Mouse (Mus musculus): Measurements from ENCODE around the gene Atg4a. TPM values are rescaled to one million over a fixed set of nuclear protein-coding genes. Genes with fewer than 3 reads are reported as not detected.

Atg4a gene
- total RNA-seq, 4 experiments from 2014 or later, result 18.2 to 29.3 (median 24.1) TPM

DNA sequence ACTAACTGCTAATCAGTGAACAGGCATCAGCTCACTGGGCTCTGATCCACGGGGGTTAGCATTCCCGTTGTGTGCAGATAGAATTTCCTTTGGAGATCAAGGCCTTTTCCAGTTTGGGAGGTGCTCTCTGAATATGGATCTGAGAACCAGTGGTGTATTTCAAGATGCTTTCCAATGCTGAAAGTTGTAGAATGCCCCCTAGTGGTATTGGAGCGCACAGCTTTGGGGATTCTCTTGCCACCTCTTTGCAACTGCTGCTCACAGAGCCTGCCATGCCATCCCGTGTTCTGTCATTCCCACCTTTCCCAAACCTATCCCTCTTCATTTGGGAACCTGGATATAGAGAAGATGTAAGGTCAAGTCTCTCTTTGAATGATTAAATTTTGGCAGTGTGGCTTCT is 201.5 kb downstream of the Atg4a start:
- DNase-seq (ENCODE audit: low spot score in 2 of 2), result no peak

DNA sequence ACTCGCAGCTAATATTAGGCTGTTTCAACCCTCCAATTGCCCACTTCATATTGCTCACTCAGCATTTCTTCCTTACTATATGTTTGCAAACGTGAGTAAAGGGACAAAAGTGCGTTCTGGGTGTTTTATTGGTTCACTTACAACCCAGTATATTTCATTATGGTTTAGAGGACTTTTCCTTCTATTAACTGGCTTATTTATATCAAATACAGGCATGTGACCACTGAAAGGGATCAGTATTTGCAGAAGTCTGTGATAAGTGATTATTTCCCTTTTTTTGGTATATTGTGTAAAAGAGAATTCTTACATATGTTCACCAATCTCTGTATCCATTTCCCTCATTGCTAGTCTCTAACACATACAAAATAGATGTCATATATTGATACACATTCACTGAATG is 203.7 kb downstream of the Atg4a start:
- DNase-seq (ENCODE audit: low spot score in 2 of 2), result no peak

DNA sequence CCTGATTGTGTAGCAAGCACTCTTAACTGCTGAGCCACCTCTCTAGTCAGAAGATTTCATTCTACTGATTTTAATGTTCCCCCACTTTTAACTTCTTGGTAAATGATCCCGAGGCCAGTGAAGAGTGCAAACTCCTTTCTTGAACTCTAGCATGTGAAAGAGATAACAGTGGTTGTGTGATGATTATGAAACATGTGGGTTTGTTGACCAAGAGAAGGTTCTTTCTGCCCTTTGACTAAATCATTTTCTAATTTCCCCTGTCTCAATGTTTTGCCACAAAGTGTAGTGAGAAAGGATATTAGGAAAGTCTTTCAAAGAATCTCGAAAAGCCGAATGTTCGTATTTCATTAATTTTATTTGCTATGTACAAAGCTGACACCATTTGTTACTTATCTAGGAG is 208.4 kb downstream of the Atg4a start:
- DNase-seq (ENCODE audit: low spot score in 2 of 2), result no peak

DNA sequence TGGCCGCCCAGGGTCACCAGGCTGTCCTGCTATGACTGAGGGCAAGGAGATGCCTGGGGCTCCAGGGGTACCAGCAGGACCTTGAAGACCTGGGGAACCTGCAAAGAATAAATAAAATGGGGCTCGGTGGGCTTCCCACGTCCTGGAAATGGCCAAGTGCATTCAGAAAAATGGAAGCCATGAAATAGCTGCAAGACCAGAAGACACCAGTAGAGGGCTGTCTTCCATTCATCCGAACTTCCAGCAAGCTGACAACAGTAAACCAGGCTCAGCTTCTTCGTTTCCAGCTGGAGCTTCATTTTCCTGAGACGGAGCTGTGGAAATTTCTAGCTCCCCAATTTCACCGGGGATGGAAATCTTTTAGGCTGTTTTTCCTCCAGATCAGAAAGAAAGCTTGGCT is 218.6 kb downstream of the Atg4a start:
- no peak for DNase-seq (ENCODE audit: low spot score in 2 of 2)

DNA sequence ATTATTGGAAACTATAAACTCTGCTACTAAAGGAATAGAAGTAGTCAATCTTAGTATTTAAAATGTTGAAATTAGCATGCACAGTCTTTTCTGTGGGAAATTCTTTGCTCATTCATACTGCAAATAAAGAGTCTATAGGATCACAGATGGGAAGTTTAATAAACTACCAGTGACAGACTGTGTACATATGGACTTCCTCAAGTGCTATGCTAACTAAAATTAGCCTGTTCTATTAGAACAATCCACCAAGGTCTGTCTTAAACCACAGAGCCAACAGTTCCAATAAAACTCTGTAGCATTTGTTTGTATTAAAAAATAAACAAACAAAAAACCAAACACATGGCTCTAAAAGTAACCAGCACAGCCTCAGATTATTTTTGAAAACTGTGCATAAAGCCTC is 238.3 kb downstream of the Atg4a start:
- DNase-seq (ENCODE audit: low spot score in 2 of 2), result no peak

DNA sequence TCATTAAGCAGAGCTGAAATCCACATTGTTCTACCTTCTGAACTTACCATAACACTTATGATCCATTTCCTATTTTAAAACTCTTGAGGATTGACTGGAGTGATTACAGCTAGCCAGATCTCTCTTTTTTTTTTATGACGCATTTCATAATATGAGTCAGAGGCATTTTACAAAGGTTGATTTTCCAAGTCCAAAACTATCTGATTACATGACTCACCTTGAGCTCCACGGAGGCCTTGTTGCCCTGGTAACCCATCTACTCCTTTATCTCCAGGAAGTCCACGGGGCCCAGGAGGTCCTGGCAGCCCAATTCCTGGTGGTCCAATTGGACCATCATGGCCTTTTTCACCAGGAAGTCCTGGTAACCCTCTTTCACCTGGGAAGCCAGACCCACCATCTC is 242.3 kb downstream of the Atg4a start:
- no peak for DNase-seq (ENCODE audit: low spot score in 2 of 2)

DNA sequence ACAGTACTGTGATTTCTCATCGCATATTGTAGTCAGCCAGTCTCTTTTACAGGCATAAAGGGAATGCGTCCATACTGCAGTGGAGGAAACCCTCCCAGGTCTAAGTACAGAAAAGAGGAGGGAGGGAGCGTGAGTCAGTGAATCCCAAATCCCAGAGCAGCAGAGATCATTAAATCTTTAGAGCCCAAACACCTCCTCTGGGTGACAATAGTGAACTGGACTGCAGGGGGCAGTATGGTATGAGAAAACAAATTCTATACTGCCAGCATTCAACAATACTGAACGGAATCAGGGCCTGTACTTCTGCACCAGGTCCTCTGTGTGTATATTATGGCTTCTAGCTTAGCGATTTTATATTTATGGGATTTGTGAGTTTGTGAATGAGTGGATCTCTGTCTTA is 256.1 kb downstream of the Atg4a start:
- peak in 1 of 2 experiments; percentile 16 for DNase-seq (ENCODE audit: low spot score in 2 of 2)

Other genes starting within 250 kb of the Atg4a start
- gene Tex13b, start 143.5 kb upstream of the Atg4a start, total RNA-seq (2022), result not detected
- not detected for gene Vsig1, start 49.3 kb upstream of the Atg4a start, total RNA-seq (2022)
- 10 to 100 TPM in 3 of 4 experiments, 1 to 10 TPM in 1; 9.9 to 12.5 (median 11.1) TPM for gene Psmd10, start 179 bp upstream of the Atg4a start, total RNA-seq (2022)

Data from gastrocnemius, adult 8-10 months (tissue).